Mouse (Mus musculus): ENCODE measurements at regions not wholly inside any gene's neighbourhood (a gene's known extent, or its start where the extent isn't known, plus 50 kb on each side); places are given as distances from the start of the nearest gene placed in this dataset.

GRCm38 (mm10) chr6:8831204-8831603 is 52.9 kb upstream of the Ica1 start:
- DNase-seq (ENCODE audit: low spot score in 2 of 2) = peak in 1 of 2 experiments; percentile 8

- DNase-seq (ENCODE audit: low spot score in 2 of 2) = peak in 1 of 2 experiments; percentile 10
These were observed 54.6 kb upstream of the Ica1 start for GRCm38 (mm10) chr6:8832924-8833323.

GRCm38 (mm10) chr6:8853657-8854056 is 75.4 kb upstream of the Ica1 start:
- DNase-seq (ENCODE audit: low spot score in 2 of 2) = no peak

GRCm38 (mm10) chr6:8860581-8860980 is 82.3 kb upstream of the Ica1 start:
- DNase-seq (ENCODE audit: low spot score in 2 of 2) = no peak

- no peak for DNase-seq (ENCODE audit: low spot score in 2 of 2)
These were observed 84.2 kb upstream of the Nxph1 start for GRCm38 (mm10) chr6:8863843-8864620.

GRCm38 (mm10) chr6:8877373-8878070 is 70.7 kb upstream of the Nxph1 start:
- no peak for DNase-seq (ENCODE audit: low spot score in 2 of 2)

GRCm38 (mm10) chr6:8893665-8894064 is 54.6 kb upstream of the Nxph1 start:
- DNase-seq (ENCODE audit: low spot score in 2 of 2) = no peak

- no peak for DNase-seq (ENCODE audit: low spot score in 2 of 2)
These were observed 52.1 kb upstream of the Nxph1 start for GRCm38 (mm10) chr6:8896097-8896496.

GRCm38 (mm10) chr6:8896822-8897221 is 51.4 kb upstream of the Nxph1 start:
- DNase-seq (ENCODE audit: low spot score in 2 of 2) = no peak

GRCm38 (mm10) chr6:8897334-8897733 is 50.9 kb upstream of the Nxph1 start:
- no peak for DNase-seq (ENCODE audit: low spot score in 2 of 2)

- DNase-seq (ENCODE audit: low spot score in 2 of 2) = no peak
These were observed 50.0 kb upstream of the Nxph1 start for GRCm38 (mm10) chr6:8898268-8898667.
